Mouse (Mus musculus): ENCODE results near the gene Gm13287. TPM values are rescaled to one million over a fixed set of nuclear protein-coding genes. Genes with fewer than 3 reads are reported as not detected.
"Not testable (repeated sequence)": the region's sequence is repeated elsewhere in the genome, so short reads cannot be mapped to it uniquely, and the experiment has no call there.

Gene Gm13287
- polyA plus RNA-seq (2015; fragmentation: Nextera tagmentation; extraction: Ambion mirVana), result not detected in 2 replicates

GRCm38 (mm10) chr4:88802954-88803353 is at the start of gene Gm13287:
Gene Gm13287, plus strand, starts transcription at chr4:88803254.
- not testable (repeated sequence) for H3K4me2 ChIP-seq; H3K27me3 ChIP-seq; H3K9me3 ChIP-seq; H3K4me1 ChIP-seq (replicated peaks); H3K27ac ChIP-seq; H3K36me3 ChIP-seq; ATAC-seq (ENCODE audit: low FRiP score); H3K4me3 ChIP-seq; H3K9ac ChIP-seq
- no CpG with 5 or more reads among the region's 29 CpGs for WGBS

GRCm38 (mm10) chr4:88754818-88755340 is 48.2 kb upstream of the Gm13287 start, which contains the start of gene Gm13271:
Gene Gm13271, plus strand, starts transcription at chr4:88754868.
- H3K27ac ChIP-seq; H3K36me3 ChIP-seq; ATAC-seq (ENCODE audit: low FRiP score); H3K9ac ChIP-seq; H3K4me2 ChIP-seq; H3K4me3 ChIP-seq; H3K27me3 ChIP-seq; H3K9me3 ChIP-seq; H3K4me1 ChIP-seq (replicated peaks): not testable (repeated sequence)
- 79% methylated on average over 15 of the region's 15 CpGs for WGBS

- peak overlapping the region; percentile 66 for H3K9ac ChIP-seq
- WGBS, result 13% methylated on average over 29 of the region's 31 CpGs
- not testable (repeated sequence) for H3K9me3 ChIP-seq; H3K4me1 ChIP-seq (replicated peaks); H3K36me3 ChIP-seq; ATAC-seq (ENCODE audit: low FRiP score); H3K27me3 ChIP-seq
- peak overlapping the region; percentile 81 for H3K4me2 ChIP-seq
- peak overlapping the region; percentile 78 for H3K27ac ChIP-seq
- peak overlapping the region; percentile 45 for H3K4me3 ChIP-seq
Observed at GRCm38 (mm10) chr4:88756581-88757513, 46.2 kb upstream of the Gm13287 start.

GRCm38 (mm10) chr4:88757628-88758031 is 45.4 kb upstream of the Gm13287 start:
- ATAC-seq (ENCODE audit: low FRiP score), result peak; percentile 100
- H3K27ac ChIP-seq, result peak overlapping the region; percentile 78
- not testable (repeated sequence) for H3K4me1 ChIP-seq (replicated peaks); H3K9me3 ChIP-seq; H3K36me3 ChIP-seq; H3K27me3 ChIP-seq
- 3% methylated on average over 18 of the region's 21 CpGs for WGBS
- peak overlapping the region; percentile 66 for H3K9ac ChIP-seq
- peak overlapping the region; percentile 81 for H3K4me2 ChIP-seq
- peak overlapping the region; percentile 45 for H3K4me3 ChIP-seq

GRCm38 (mm10) chr4:88758751-88759150 is 44.3 kb upstream of the Gm13287 start:
- H3K9me3 ChIP-seq; H3K4me1 ChIP-seq (replicated peaks); H3K4me2 ChIP-seq; H3K36me3 ChIP-seq; H3K9ac ChIP-seq; H3K27ac ChIP-seq; H3K4me3 ChIP-seq; H3K27me3 ChIP-seq; ATAC-seq (ENCODE audit: low FRiP score): not testable (repeated sequence)
- WGBS, result 85% methylated on average over 9 of the region's 9 CpGs

- H3K4me3 ChIP-seq, result peak within 1 kb of the TSS; percentile 35
- H3K36me3 ChIP-seq; H3K4me1 ChIP-seq (replicated peaks); ATAC-seq (ENCODE audit: low FRiP score); H3K9ac ChIP-seq; H3K9me3 ChIP-seq; H3K27ac ChIP-seq; H3K27me3 ChIP-seq: not testable (repeated sequence)
- H3K4me2 ChIP-seq, result peak within 1 kb of the TSS; percentile 61
- WGBS, result 18% methylated on average over 10 of the region's 14 CpGs
Observed at GRCm38 (mm10) chr4:88759610-88760268, 43.3 kb upstream of the Gm13287 start, which contains the start of gene Gm13283. Gene Gm13283, plus strand, starts transcription at chr4:88760119.

GRCm38 (mm10) chr4:88760431-88760830 is 42.6 kb upstream of the Gm13287 start:
- not testable (repeated sequence) for H3K4me1 ChIP-seq (replicated peaks); H3K9me3 ChIP-seq; ATAC-seq (ENCODE audit: low FRiP score); H3K36me3 ChIP-seq; H3K27ac ChIP-seq; H3K9ac ChIP-seq; H3K27me3 ChIP-seq
- H3K4me3 ChIP-seq, result peak overlapping the region; percentile 35
- under 1% methylated on average over 28 of the region's 28 CpGs for WGBS
- H3K4me2 ChIP-seq, result peak overlapping the region; percentile 61

GRCm38 (mm10) chr4:88761776-88762175 is 41.3 kb upstream of the Gm13287 start:
- not testable (repeated sequence) for ATAC-seq (ENCODE audit: low FRiP score); H3K9me3 ChIP-seq; H3K27ac ChIP-seq; H3K27me3 ChIP-seq; H3K36me3 ChIP-seq; H3K9ac ChIP-seq; H3K4me2 ChIP-seq; H3K4me1 ChIP-seq (replicated peaks); H3K4me3 ChIP-seq
- 70% methylated on average over 6 of the region's 8 CpGs for WGBS

GRCm38 (mm10) chr4:88762341-88762740 is 40.7 kb upstream of the Gm13287 start:
- H3K4me3 ChIP-seq; H3K36me3 ChIP-seq; H3K27ac ChIP-seq; ATAC-seq (ENCODE audit: low FRiP score); H3K9me3 ChIP-seq; H3K4me2 ChIP-seq; H3K9ac ChIP-seq; H3K4me1 ChIP-seq (replicated peaks); H3K27me3 ChIP-seq: not testable (repeated sequence)
- 60% methylated on average over 9 of the region's 9 CpGs for WGBS

GRCm38 (mm10) chr4:88763384-88764018 is 39.6 kb upstream of the Gm13287 start:
- ATAC-seq (ENCODE audit: low FRiP score); H3K36me3 ChIP-seq: not testable (repeated sequence)
- 2% methylated on average over 38 of the region's 42 CpGs for WGBS

GRCm38 (mm10) chr4:88773534-88773933 is 29.5 kb upstream of the Gm13287 start, which contains the start of gene Gm13290:
Gene Gm13290, plus strand, starts transcription at chr4:88773834.
- not testable (repeated sequence) for H3K36me3 ChIP-seq; ATAC-seq (ENCODE audit: low FRiP score); H3K9me3 ChIP-seq

More at GRCm38 (mm10) chr4:88763384-88764018, 39.6 kb upstream of the Gm13287 start:
- Histone ChIP-seq H3K4me3 (peak overlapping the region; percentile 36), H3K4me2 (peak overlapping the region; percentile 59)
- not testable (repeated sequence) for H3K27ac ChIP-seq; H3K27me3 ChIP-seq; H3K4me1 ChIP-seq (replicated peaks); H3K9ac ChIP-seq; H3K9me3 ChIP-seq

GRCm38 (mm10) chr4:88776622-88777021 is 26.4 kb upstream of the Gm13287 start, which contains the start of gene Gm13289:
Gene Gm13289, plus strand, starts transcription at chr4:88776922.
- H3K9me3 ChIP-seq; H3K4me3 ChIP-seq; H3K4me1 ChIP-seq (replicated peaks); ATAC-seq (ENCODE audit: low FRiP score); H3K27ac ChIP-seq; H3K27me3 ChIP-seq; H3K36me3 ChIP-seq; H3K4me2 ChIP-seq; H3K9ac ChIP-seq: not testable (repeated sequence)
- no CpG with 5 or more reads among the region's 29 CpGs for WGBS

More at GRCm38 (mm10) chr4:88773534-88773933, 29.5 kb upstream of the Gm13287 start, which contains the start of gene Gm13290:
- not testable (repeated sequence) for H3K4me2 ChIP-seq; H3K27me3 ChIP-seq; H3K4me3 ChIP-seq; H3K27ac ChIP-seq; H3K9ac ChIP-seq; H3K4me1 ChIP-seq (replicated peaks)
- no CpG with 5 or more reads among the region's 32 CpGs for WGBS

Data from hindbrain, embryonic 13.5 days (tissue).